Mouse (Mus musculus) hindlimb bud, embryonic 11.5 days (tissue): ENCODE measurements around the gene Npas2.

Source experiments
- DNase-seq: peaks from one replicate; pipeline ENCODE4 v3.0.0-alpha.2; 2012; ENCODE audit warnings: low read depth, low spot score; ENCODE audit errors: extremely low spot score

The Npas2 gene

DNA sequence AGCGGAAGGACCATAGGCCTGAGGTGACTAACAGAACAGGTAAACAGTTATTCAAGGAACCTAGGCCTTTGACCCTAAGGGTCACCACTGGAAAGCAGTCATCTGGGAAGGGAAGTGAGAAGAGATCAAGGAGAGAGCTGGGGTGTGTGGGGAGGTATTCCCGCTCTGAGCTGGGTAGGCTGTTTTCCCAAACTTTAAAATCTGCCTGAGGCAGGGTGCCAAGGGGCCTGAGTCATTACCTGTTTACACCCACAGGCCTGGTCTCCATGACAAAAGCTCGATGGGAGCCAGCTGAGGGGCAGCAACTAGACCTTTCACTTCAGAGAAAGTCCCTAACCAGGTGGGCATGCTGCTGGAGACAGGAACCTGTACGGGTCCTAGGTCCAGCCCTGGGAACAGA, 205.7 kb downstream of the Npas2 start:
- DNase-seq, result no peak

DNA sequence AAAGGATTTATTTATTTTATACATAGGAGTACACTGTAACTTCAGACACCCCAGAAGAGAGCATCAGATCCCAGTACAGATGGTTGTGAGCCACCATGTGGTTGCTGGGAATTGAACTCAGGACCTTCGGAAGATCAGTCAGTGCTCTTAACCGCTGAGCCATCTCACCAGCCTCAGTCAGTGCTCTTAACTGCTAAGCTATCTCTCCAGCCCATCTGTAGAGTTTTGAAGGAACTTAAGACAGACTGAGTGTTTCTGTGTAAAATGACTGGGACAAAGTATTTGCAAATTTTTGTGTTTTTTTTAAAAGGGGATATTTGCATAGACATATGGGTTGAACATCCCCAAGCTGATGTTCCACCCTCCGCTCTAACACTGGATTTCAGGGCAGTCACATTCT, 206.6 kb downstream of the Npas2 start:
- no peak for DNase-seq

DNA sequence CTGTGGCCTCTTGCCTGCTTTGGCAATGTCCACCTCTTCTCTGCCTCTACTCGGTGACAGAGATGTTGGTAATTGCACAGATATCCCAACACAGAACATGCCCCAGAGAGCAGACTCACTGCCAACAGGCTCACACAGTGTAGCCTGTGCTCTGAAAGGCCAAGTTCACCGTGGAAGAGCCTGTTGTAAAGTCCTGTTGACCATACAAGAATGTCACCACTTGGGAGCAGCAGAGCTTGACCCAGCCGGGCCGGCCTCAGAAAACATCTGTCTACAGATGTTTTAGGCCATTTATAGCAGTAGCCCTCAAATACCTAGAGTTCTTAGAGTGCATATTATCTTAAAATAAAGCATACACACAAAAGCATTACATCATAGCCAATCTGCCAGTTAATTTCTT, 213.6 kb downstream of the Npas2 start:
- no peak for DNase-seq

GRCm38 (mm10) chr1:39408123-39408522, 214.6 kb downstream of the Npas2 start:
- no peak for DNase-seq

DNA sequence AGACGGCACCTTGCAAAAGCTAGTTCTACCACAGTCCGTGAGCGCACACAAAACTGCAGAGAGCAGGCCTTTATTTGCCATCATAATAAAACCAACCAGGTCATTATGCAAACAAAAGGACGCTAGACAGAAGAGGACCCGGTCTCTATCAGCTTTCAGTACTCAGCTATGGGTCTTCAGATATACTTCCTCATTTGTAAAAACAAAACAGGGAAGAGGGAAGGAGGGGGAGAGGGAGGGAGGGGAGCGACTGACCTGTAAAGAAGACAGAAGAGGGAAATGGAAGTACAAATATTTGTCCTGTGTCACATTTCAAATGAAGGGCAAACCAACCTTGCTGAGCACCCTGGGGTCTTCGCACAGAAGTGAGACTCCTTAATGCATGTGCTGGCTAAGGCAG, 215.1 kb downstream of the Npas2 start:
- no peak for DNase-seq

- no peak for DNase-seq
Observed at GRCm38 (mm10) chr1:39410085-39410821, 216.7 kb downstream of the Npas2 start.
